Mouse (Mus musculus): ENCODE results near the gene AA467197. TPM values are rescaled to one million over a fixed set of nuclear protein-coding genes. Genes with fewer than 3 reads are reported as not detected.

AA467197 gene
- total RNA-seq, 2 experiments from 2014 or later = 0.57 TPM; not detected in 1

Small RNAs within 50 kb of the gene (microRNA-seq; reads per million reads assigned to microRNA genes)
- 1.7 to 2.6 reads per million in 2 experiments for gene Mir147

Other genes starting within 250 kb of the AA467197 start
- gene Slc28a2, start 210.5 kb upstream of the AA467197 start, total RNA-seq (2021) = under 1 TPM in 1 of 2 experiments, not detected in 1; 0.12 TPM
- not detected for gene Gm14085, start 152.0 kb upstream of the AA467197 start, total RNA-seq (2021)
- gene Gatm, start 25.7 kb upstream of the AA467197 start, total RNA-seq (2021) = 10 to 100 TPM; 53.6 to 58.9 TPM
- 10 to 100 TPM; 28.4 to 29.4 TPM for gene Slc30a4, start 65.7 kb downstream of the AA467197 start, total RNA-seq (2021)
- 10 to 100 TPM; 22.8 to 23.6 TPM for gene Bloc1s6, start 101.5 kb downstream of the AA467197 start, total RNA-seq (2021)
- gene Sqor, start 128.3 kb downstream of the AA467197 start, total RNA-seq (2021) = 1 to 10 TPM; 4.0 to 5.4 TPM